Comparison of ENCODE assay signal across 1 mouse cellular context in genomic region chr9:37349050-37349449, GRCm38 (mm10).
TF ChIP-seq lines count a peak whose summit lies in the region.

No protein-coding gene starts in this region.

TF ChIP-seq in MEL, 35 proteins besides CTCF, POLR2A, EP300 and RAD21 (continued from another document):
- TF ChIP-seq MYB (IDR thresholded peaks at IDR 0.05; ENCODE audit: low read depth, low read length) (no peak), RCOR1 (IDR thresholded peaks at IDR 0.05; ENCODE audit: low read depth, low read length) (no peak), CHD1 (IDR thresholded peaks at IDR 0.05; ENCODE audit: low read depth, low read length) (no peak), ZKSCAN1 (IDR thresholded peaks at IDR 0.05; ENCODE audit: low read depth, low read length) (no peak), CHD2 (IDR thresholded peaks at IDR 0.05; ENCODE audit: low read length) (no peak)
